Mouse (Mus musculus): ENCODE results near the gene Pum1. TPM values are rescaled to one million over a fixed set of nuclear protein-coding genes. Genes with fewer than 3 reads are reported as not detected.

Gene Pum1
- polyA plus RNA-seq, 1 experiment from 2014 or later: 35.7 TPM

GRCm38 (mm10) chr4:130706215-130707000, 43.3 kb downstream of the Pum1 start:
- H3K4me3 ChIP-seq (ENCODE audit: low read depth, low read length): no peak overlapping the region
- no peaks in the 10 kb centered on the region for H3K9me3 ChIP-seq (replicated peaks; ENCODE audit: control insufficient read depth, low read length)
- ATAC-seq (ENCODE audit: low read depth): peak; percentile 74
- H3K27me3 ChIP-seq (ENCODE audit: control insufficient read depth, insufficient read depth, low read depth, low read length): no peaks in the 10 kb centered on the region
- no peak overlapping the region for H3K9ac ChIP-seq (ENCODE audit: low read depth, low read length)
- WGBS (ENCODE audit: insufficient replicate concordance): 49% methylated on average over 3 of the region's 3 CpGs
- peak overlapping the region; percentile 66 for H3K27ac ChIP-seq (ENCODE audit: low read length)
- peak overlapping the region; percentile 13; the same call in 1 of the 2 replicates for H3K4me2 ChIP-seq (ENCODE audit: low read depth, low read length)
- H3K4me1 ChIP-seq (ENCODE audit: control insufficient read depth, low read depth, low read length): peaks cover 72% of the 10 kb centered on the region
- peaks cover 5% of the 10 kb centered on the region for H3K36me3 ChIP-seq (ENCODE audit: control insufficient read depth, insufficient read depth)

GRCm38 (mm10) chr4:130711353-130711848, 48.3 kb downstream of the Pum1 start:
- 72% methylated on average over 5 of the region's 5 CpGs for WGBS (ENCODE audit: insufficient replicate concordance)
- no peaks in the 10 kb centered on the region for H3K9me3 ChIP-seq (replicated peaks; ENCODE audit: control insufficient read depth, low read length)
- peaks cover 77% of the 10 kb centered on the region for H3K4me1 ChIP-seq (ENCODE audit: control insufficient read depth, low read depth, low read length)
- 0 out of 2 replicates have a peak overlapping the region, but pooled peaks have one; percentile 35 for H3K9ac ChIP-seq (ENCODE audit: low read depth, low read length)
- H3K27ac ChIP-seq (ENCODE audit: low read length): peak overlapping the region; percentile 98
- ATAC-seq (ENCODE audit: low read depth): no peak
- no peaks in the 10 kb centered on the region for H3K27me3 ChIP-seq (ENCODE audit: control insufficient read depth, insufficient read depth, low read depth, low read length)
- H3K4me3 ChIP-seq (ENCODE audit: low read depth, low read length): no peak overlapping the region
- no peaks in the 10 kb centered on the region; the same call in 1 of the 2 replicates for H3K36me3 ChIP-seq (ENCODE audit: control insufficient read depth, insufficient read depth)
- peak overlapping the region; percentile 46; the same call in 1 of the 2 replicates for H3K4me2 ChIP-seq (ENCODE audit: low read depth, low read length)

- 31% methylated on average over 2 of the region's 3 CpGs for WGBS (ENCODE audit: insufficient replicate concordance)
- Histone ChIP-seq H3K9me3 (replicated peaks; ENCODE audit: control insufficient read depth, low read length) (no peaks in the 10 kb centered on the region), H3K36me3 (ENCODE audit: control insufficient read depth, insufficient read depth) (no peaks in the 10 kb centered on the region; the same call in 1 of the 2 replicates), H3K9ac (ENCODE audit: low read depth, low read length) (peak overlapping the region; percentile 64), H3K4me2 (ENCODE audit: low read depth, low read length) (peak overlapping the region; percentile 46), H3K4me3 (ENCODE audit: low read depth, low read length) (no peak overlapping the region), H3K27me3 (ENCODE audit: control insufficient read depth, insufficient read depth, low read depth, low read length) (no peaks in the 10 kb centered on the region), H3K4me1 (ENCODE audit: control insufficient read depth, low read depth, low read length) (peaks cover 77% of the 10 kb centered on the region), H3K27ac (ENCODE audit: low read length) (peak overlapping the region; percentile 98)
- ATAC-seq (ENCODE audit: low read depth): peak; percentile 68
These were observed 49.2 kb downstream of the Pum1 start for GRCm38 (mm10) chr4:130712341-130712740.

- H3K27ac ChIP-seq (ENCODE audit: low read length): peak overlapping the region; percentile 98
- no peaks in the 10 kb centered on the region for H3K9me3 ChIP-seq (replicated peaks; ENCODE audit: control insufficient read depth, low read length)
- H3K4me1 ChIP-seq (ENCODE audit: control insufficient read depth, low read depth, low read length): peaks cover 77% of the 10 kb centered on the region
- H3K36me3 ChIP-seq (ENCODE audit: control insufficient read depth, insufficient read depth): no peaks in the 10 kb centered on the region; the same call in 1 of the 2 replicates
- H3K4me2 ChIP-seq (ENCODE audit: low read depth, low read length): peak overlapping the region; percentile 17
- H3K27me3 ChIP-seq (ENCODE audit: control insufficient read depth, insufficient read depth, low read depth, low read length): no peaks in the 10 kb centered on the region
- H3K4me3 ChIP-seq (ENCODE audit: low read depth, low read length): no peak overlapping the region
- ATAC-seq (ENCODE audit: low read depth): no peak
- 36% methylated on average over 5 of the region's 5 CpGs for WGBS (ENCODE audit: insufficient replicate concordance)
- H3K9ac ChIP-seq (ENCODE audit: low read depth, low read length): peak overlapping the region; percentile 67
These were observed 50.3 kb downstream of the Pum1 start for GRCm38 (mm10) chr4:130713430-130713829.

GRCm38 (mm10) chr4:130715126-130715525, 52.0 kb downstream of the Pum1 start:
- H3K4me2 ChIP-seq (ENCODE audit: low read depth, low read length): peak overlapping the region; percentile 72
- H3K9me3 ChIP-seq (replicated peaks; ENCODE audit: control insufficient read depth, low read length): no peaks in the 10 kb centered on the region
- H3K9ac ChIP-seq (ENCODE audit: low read depth, low read length): peak overlapping the region; percentile 67
- peaks cover 73% of the 10 kb centered on the region for H3K4me1 ChIP-seq (ENCODE audit: control insufficient read depth, low read depth, low read length)
- H3K36me3 ChIP-seq (ENCODE audit: control insufficient read depth, insufficient read depth): peaks cover 13% of the 10 kb centered on the region
- H3K27me3 ChIP-seq (ENCODE audit: control insufficient read depth, insufficient read depth, low read depth, low read length): no peaks in the 10 kb centered on the region
- peak; percentile 95 for ATAC-seq (ENCODE audit: low read depth)
- peak overlapping the region; percentile 98 for H3K27ac ChIP-seq (ENCODE audit: low read length)
- H3K4me3 ChIP-seq (ENCODE audit: low read depth, low read length): peak overlapping the region; percentile 35

GRCm38 (mm10) chr4:130715623-130716022, 52.5 kb downstream of the Pum1 start:
- peaks cover 15% of the 10 kb centered on the region for H3K36me3 ChIP-seq (ENCODE audit: control insufficient read depth, insufficient read depth)
- H3K4me2 ChIP-seq (ENCODE audit: low read depth, low read length): peak overlapping the region; percentile 72
- peak overlapping the region; percentile 98 for H3K27ac ChIP-seq (ENCODE audit: low read length)
- peak overlapping the region; percentile 58 for H3K9ac ChIP-seq (ENCODE audit: low read depth, low read length)
- ATAC-seq (ENCODE audit: low read depth): peak; percentile 56
- H3K4me1 ChIP-seq (ENCODE audit: control insufficient read depth, low read depth, low read length): peaks cover 73% of the 10 kb centered on the region
- H3K4me3 ChIP-seq (ENCODE audit: low read depth, low read length): peak overlapping the region; percentile 32
- H3K27me3 ChIP-seq (ENCODE audit: control insufficient read depth, insufficient read depth, low read depth, low read length): no peaks in the 10 kb centered on the region
- no peaks in the 10 kb centered on the region for H3K9me3 ChIP-seq (replicated peaks; ENCODE audit: control insufficient read depth, low read length)

- Histone ChIP-seq H3K36me3 (ENCODE audit: control insufficient read depth, insufficient read depth) (peaks cover 21% of the 10 kb centered on the region), H3K9me3 (replicated peaks; ENCODE audit: control insufficient read depth, low read length) (no peaks in the 10 kb centered on the region), H3K27me3 (ENCODE audit: control insufficient read depth, insufficient read depth, low read depth, low read length) (no peaks in the 10 kb centered on the region), H3K4me3 (ENCODE audit: low read depth, low read length) (no peak overlapping the region), H3K4me2 (ENCODE audit: low read depth, low read length) (no peak overlapping the region), H3K9ac (ENCODE audit: low read depth, low read length) (no peak overlapping the region), H3K27ac (ENCODE audit: low read length) (no peak overlapping the region; the same call in 1 of the 2 replicates), H3K4me1 (ENCODE audit: control insufficient read depth, low read depth, low read length) (peaks cover 61% of the 10 kb centered on the region)
- WGBS (ENCODE audit: insufficient replicate concordance): 83% methylated on average over 4 of the region's 4 CpGs
- ATAC-seq (ENCODE audit: low read depth): no peak
These were observed 56.2 kb downstream of the Pum1 start for GRCm38 (mm10) chr4:130719348-130719747.

- peak; percentile 59 for ATAC-seq (ENCODE audit: low read depth)
- no peak overlapping the region for H3K4me3 ChIP-seq (ENCODE audit: low read depth, low read length)
- no peaks in the 10 kb centered on the region for H3K9me3 ChIP-seq (replicated peaks; ENCODE audit: control insufficient read depth, low read length)
- WGBS (ENCODE audit: insufficient replicate concordance): 20% methylated on average over 1 of the region's 1 CpGs
- peaks cover 50% of the 10 kb centered on the region for H3K4me1 ChIP-seq (ENCODE audit: control insufficient read depth, low read depth, low read length)
- no peaks in the 10 kb centered on the region for H3K27me3 ChIP-seq (ENCODE audit: control insufficient read depth, insufficient read depth, low read depth, low read length)
- no peak overlapping the region for H3K9ac ChIP-seq (ENCODE audit: low read depth, low read length)
- no peak overlapping the region for H3K4me2 ChIP-seq (ENCODE audit: low read depth, low read length)
- peak overlapping the region; percentile 54; the same call in 1 of the 2 replicates for H3K27ac ChIP-seq (ENCODE audit: low read length)
- peaks cover 28% of the 10 kb centered on the region for H3K36me3 ChIP-seq (ENCODE audit: control insufficient read depth, insufficient read depth)
These were observed 59.5 kb downstream of the Pum1 start for GRCm38 (mm10) chr4:130722607-130723006.

GRCm38 (mm10) chr4:130726118-130726517, 63.0 kb downstream of the Pum1 start:
- peaks cover 26% of the 10 kb centered on the region for H3K4me1 ChIP-seq (ENCODE audit: control insufficient read depth, low read depth, low read length)
- no peaks in the 10 kb centered on the region for H3K9me3 ChIP-seq (replicated peaks; ENCODE audit: control insufficient read depth, low read length)
- H3K4me3 ChIP-seq (ENCODE audit: low read depth, low read length): no peak overlapping the region
- no peak for ATAC-seq (ENCODE audit: low read depth)
- no peak overlapping the region for H3K27ac ChIP-seq (ENCODE audit: low read length)
- peaks cover 33% of the 10 kb centered on the region for H3K36me3 ChIP-seq (ENCODE audit: control insufficient read depth, insufficient read depth)
- H3K27me3 ChIP-seq (ENCODE audit: control insufficient read depth, insufficient read depth, low read depth, low read length): no peaks in the 10 kb centered on the region
- no peak overlapping the region for H3K9ac ChIP-seq (ENCODE audit: low read depth, low read length)
- no peak overlapping the region for H3K4me2 ChIP-seq (ENCODE audit: low read depth, low read length)
- 75% methylated on average over 3 of the region's 3 CpGs for WGBS (ENCODE audit: insufficient replicate concordance)

All from liver, embryonic 16.5 days (tissue).